Mouse (Mus musculus) ES-Bruce4 (cell line): ENCODE measurements around the gene Abat. TPM values are rescaled to one million over a fixed set of nuclear protein-coding genes. Genes with fewer than 3 reads are reported as not detected.

Experiments used
- H3K27ac ChIP-seq: 2 replicates; pipeline ENCODE4 v1.5.1; 2012; ENCODE audit warnings: low read length, inconsistent platforms; ENCODE audit not compliant: insufficient read depth
- H3K27me3 ChIP-seq: 2 replicates; pipeline ENCODE4 v1.6.1; 2012; ENCODE audit warnings: mild to moderate bottlenecking, low read length, inconsistent platforms; ENCODE audit not compliant: control insufficient read depth, poor library complexity, insufficient read depth, severe bottlenecking
- H3K36me3 ChIP-seq: 2 replicates; pipeline ENCODE4 v1.6.1; 2012; ENCODE audit warnings: inconsistent platforms, mild to moderate bottlenecking, low read length, moderate library complexity; ENCODE audit not compliant: control insufficient read depth, poor library complexity, insufficient read depth, severe bottlenecking
- H3K4me1 ChIP-seq: one replicate; pipeline ENCODE4 v1.8.1; 2011; ENCODE audit warnings: low read length; ENCODE audit not compliant: control insufficient read depth, insufficient read depth
- H3K4me3 ChIP-seq: 2 replicates; pipeline ENCODE4 v1.5.1; 2011; ENCODE audit warnings: low read depth, mild to moderate bottlenecking, low read length
- H3K9ac ChIP-seq: 2 replicates; pipeline ENCODE4 v1.6.1; 2012; ENCODE audit warnings: low read depth, mild to moderate bottlenecking, inconsistent platforms; ENCODE audit not compliant: poor library complexity, severe bottlenecking
- H3K9me3 ChIP-seq: replicated peaks from 2 replicates; pipeline ENCODE4 v1.6.1; 2012; ENCODE audit warnings: mild to moderate bottlenecking, low read length, inconsistent platforms; ENCODE audit not compliant: control insufficient read depth, poor library complexity, insufficient read depth, severe bottlenecking
- CTCF ChIP-seq: IDR thresholded peaks from one replicate; pipeline ENCODE4 v1.8.1; 2011; ENCODE audit warnings: low read depth, low read length
- EP300 ChIP-seq: IDR thresholded peaks from 2 replicates; pipeline ENCODE4 v1.6.1; 2011; ENCODE audit warnings: low read depth, low read length; ENCODE audit not compliant: insufficient read depth
- POLR2A ChIP-seq: IDR thresholded peaks from one replicate; pipeline ENCODE4 v1.8.1; 2011; ENCODE audit warnings: low read length; ENCODE audit not compliant: insufficient read depth
- polyA plus RNA-seq: library from polyadenylated mRNA; stranded (reverse); fragments of >200 nt; gene quantifications from 2 replicates; pipeline ENCODE4 v1.2.4, GENCODE M21; 2011; ENCODE audit warnings: low read depth; ENCODE audit not compliant: missing spikeins, insufficient read depth, insufficient read length

The Abat gene
- polyA plus RNA-seq: 1.8 and 2.8 TPM in 2 replicates

GRCm38 (mm10) chr16:8513236-8513906 lies at the start of gene Abat:
TSS of gene Abat (plus strand) at chr16:8513429.
- H3K27me3 ChIP-seq: no peaks in the 10 kb centered on the region
- peak within 1 kb of the TSS; percentile 20 for H3K9ac ChIP-seq
- H3K4me1 ChIP-seq: no peaks in the 10 kb centered on the region
- peak within 1 kb of the TSS; percentile 60 for H3K4me3 ChIP-seq
- H3K36me3 ChIP-seq: no peaks in the 10 kb centered on the region
- H3K27ac ChIP-seq: no peak within 1 kb of the TSS
- H3K9me3 ChIP-seq: no peaks in the 10 kb centered on the region
- TF ChIP-seq EP300 (no peak), CTCF (no peak), POLR2A (no peak)

- Histone ChIP-seq H3K9me3 (no peaks in the 10 kb centered on the region), H3K27me3 (no peaks in the 10 kb centered on the region), H3K4me3 (no peak overlapping the region), H3K4me1 (no peaks in the 10 kb centered on the region), H3K9ac (no peak overlapping the region), H3K36me3 (no peaks in the 10 kb centered on the region), H3K27ac (no peak overlapping the region)
- TF ChIP-seq EP300 (no peak), POLR2A (no peak), CTCF (no peak)
Observed at GRCm38 (mm10) chr16:8470132-8470531, 43.1 kb upstream of the Abat start.

- Histone ChIP-seq H3K9me3 (no peaks in the 10 kb centered on the region), H3K27me3 (no peaks in the 10 kb centered on the region), H3K27ac (peak within 1 kb of the TSS; percentile 8; the same call in 1 of the 2 replicates), H3K36me3 (no peaks in the 10 kb centered on the region), H3K4me3 (peak within 1 kb of the TSS; percentile 95), H3K4me1 (no peaks in the 10 kb centered on the region), H3K9ac (peak within 1 kb of the TSS; percentile 81)
- peak; percentile 65 for TF ChIP-seq POLR2A
- no peak for TF ChIP-seq CTCF
- TF ChIP-seq EP300: no peak
Observed at GRCm38 (mm10) chr16:8470603-8471481, 42.4 kb upstream of the Abat start, which contains the start of gene Mettl22. TSS of gene Mettl22 (plus strand) at chr16:8470788.

- no peaks in the 10 kb centered on the region for H3K4me1 ChIP-seq
- H3K4me3 ChIP-seq: no peak overlapping the region
- H3K9ac ChIP-seq: no peak overlapping the region
- no peaks in the 10 kb centered on the region for H3K27me3 ChIP-seq
- H3K36me3 ChIP-seq: no peaks in the 10 kb centered on the region
- H3K27ac ChIP-seq: no peak overlapping the region
- no peaks in the 10 kb centered on the region for H3K9me3 ChIP-seq
- no peak for TF ChIP-seq EP300
- TF ChIP-seq CTCF: no peak
- no peak for TF ChIP-seq POLR2A
Observed at GRCm38 (mm10) chr16:8487396-8488005, 25.7 kb upstream of the Abat start.

GRCm38 (mm10) chr16:8489340-8489739 lies 23.9 kb upstream of the Abat start:
- no peak overlapping the region for H3K27ac ChIP-seq
- H3K9ac ChIP-seq: no peak overlapping the region
- TF ChIP-seq POLR2A (no peak), CTCF (no peak), EP300 (no peak)
- no peaks in the 10 kb centered on the region for H3K9me3 ChIP-seq
- H3K4me3 ChIP-seq: no peak overlapping the region
- no peaks in the 10 kb centered on the region for H3K4me1 ChIP-seq
- H3K36me3 ChIP-seq: no peaks in the 10 kb centered on the region
- H3K27me3 ChIP-seq: no peaks in the 10 kb centered on the region
